Mouse (Mus musculus) liver, postnatal 0 days (tissue): ENCODE measurements at regions not wholly inside any gene's neighbourhood (a gene's known extent, or its start where the extent isn't known, plus 50 kb on each side); places are given as distances from the start of the nearest gene placed in this dataset.

Experiments used
- ATAC-seq: fragments of 200-750 bp; cut with Nextera tagmentation; 2 replicates; pipeline ENCODE4 v1.8.0; 2017; ENCODE audit warnings: mild to moderate bottlenecking, moderate library complexity
- DNase-seq: peaks from one replicate; pipeline ENCODE4 v3.0.0-alpha.2; 2016
- H3K27ac ChIP-seq: fragments of 300-500 bp; sonication (generic); 2 replicates; pipeline ENCODE4 v1.5.1; 2014; ENCODE audit warnings: antibody characterized with exemption, moderate library complexity, mild to moderate bottlenecking, low read depth
- H3K27me3 ChIP-seq: fragments of 300-500 bp; sonication (generic); 2 replicates; pipeline ENCODE4 v1.6.1; 2014; ENCODE audit warnings: low read length, control low read depth, mixed read lengths; ENCODE audit not compliant: insufficient read depth
- H3K36me3 ChIP-seq: fragments of 300-500 bp; sonication (generic); replicated peaks from 2 replicates; pipeline ENCODE4 v1.6.1; 2014; ENCODE audit warnings: mild to moderate bottlenecking, control low read depth, low read length, moderate library complexity, mixed read lengths; ENCODE audit not compliant: insufficient read depth
- H3K4me1 ChIP-seq: fragments of 300-500 bp; sonication (generic); 2 replicates; pipeline ENCODE4 v1.6.1; 2014; ENCODE audit warnings: antibody characterized with exemption, mild to moderate bottlenecking, control low read depth; ENCODE audit not compliant: insufficient read depth
- H3K4me2 ChIP-seq: fragments of 300-500 bp; sonication (generic); 2 replicates; pipeline ENCODE4 v1.6.1; 2014; ENCODE audit warnings: low read depth, mild to moderate bottlenecking, low read length, moderate library complexity, mixed read lengths
- H3K4me3 ChIP-seq: fragments of 300-500 bp; sonication (generic); 2 replicates; pipeline ENCODE4 v1.5.1; 2014; ENCODE audit warnings: low read depth, low read length
- H3K9ac ChIP-seq: fragments of 300-500 bp; sonication (generic); replicated peaks from 2 replicates; pipeline ENCODE4 v1.6.1; 2014; ENCODE audit warnings: mild to moderate bottlenecking, moderate library complexity
- H3K9me3 ChIP-seq: fragments of 300-500 bp; sonication (generic); 2 replicates; pipeline ENCODE4 v1.6.1; 2016; ENCODE audit warnings: mild to moderate bottlenecking, control low read depth, low read length, mixed read lengths
- CTCF ChIP-seq: sonication (generic); IDR thresholded peaks from 2 replicates; pipeline ENCODE4 v1.5.1; 2016; ENCODE audit warnings: antibody characterized with exemption, low read depth
- EP300 ChIP-seq: IDR thresholded peaks from 2 replicates; pipeline ENCODE4 v1.6.1; 2016; ENCODE audit warnings: antibody characterized with exemption, low read depth, mild to moderate bottlenecking
- WGBS: fragments of 180-500 bp; shearing (Covaris S2); extraction: QIAGEN DNeasy Blood & Tissue Kit; methylation state at CpG from one replicate; pipeline ENCODE4 v1.1.7; 2014; ENCODE audit not compliant: insufficient replicate concordance; 5-methylcytosine and 5-hydroxymethylcytosine counted together

- ATAC-seq (no peak), DNase-seq (no peak)
- Histone ChIP-seq H3K36me3 (no peaks in the 10 kb centered on the region), H3K9me3 (no peaks in the 10 kb centered on the region), H3K27me3 (no peaks in the 10 kb centered on the region), H3K4me1 (no peaks in the 10 kb centered on the region), H3K4me3 (no peak overlapping the region), H3K9ac (no peak overlapping the region), H3K27ac (no peak overlapping the region), H3K4me2 (no peak overlapping the region)
- WGBS, result 74% methylated on average over 3 of the region's 3 CpGs
- no peak for TF ChIP-seq CTCF
- TF ChIP-seq EP300, result no peak
These were observed 475.6 kb downstream of the Dcdc2c start for GRCm38 (mm10) chr12:28076606-28077005.

- H3K27me3 ChIP-seq, result no peaks in the 10 kb centered on the region
- no peaks in the 10 kb centered on the region for H3K4me1 ChIP-seq
- TF ChIP-seq CTCF (0 out of 2 replicates have a peak, but pooled peaks have one; percentile 14), EP300 (no peak)
- no peak overlapping the region for H3K9ac ChIP-seq
- WGBS, result 78% methylated on average over 2 of the region's 2 CpGs
- H3K4me3 ChIP-seq, result no peak overlapping the region
- DNase-seq, result no peak
- H3K36me3 ChIP-seq, result no peaks in the 10 kb centered on the region
- ATAC-seq, result no peak
- H3K27ac ChIP-seq, result no peak overlapping the region
- H3K4me2 ChIP-seq, result no peak overlapping the region
- no peaks in the 10 kb centered on the region for H3K9me3 ChIP-seq
These were observed 483.6 kb downstream of the Dcdc2c start for GRCm38 (mm10) chr12:28068584-28068983.

DNA sequence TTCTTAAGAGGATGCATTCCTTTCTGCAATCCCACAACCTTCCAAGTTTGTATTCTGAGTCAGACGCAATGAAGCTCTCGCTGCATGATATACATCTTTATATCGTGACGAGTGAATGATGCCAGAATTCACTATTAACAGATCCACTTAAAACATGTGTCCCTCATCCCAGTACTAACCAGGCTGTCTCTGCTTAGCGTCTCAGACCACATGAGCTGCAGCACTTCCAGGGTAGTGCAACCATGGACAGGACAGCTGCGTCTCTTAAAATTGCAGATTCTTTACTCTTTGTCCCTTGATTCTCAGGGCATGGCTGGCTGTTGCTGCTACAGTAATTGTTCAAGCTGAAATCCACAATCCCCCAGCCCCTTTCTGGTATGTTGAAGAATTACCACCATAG, 491.9 kb downstream of the Dcdc2c start:
- Histone ChIP-seq H3K9ac (no peak overlapping the region), H3K4me1 (no peaks in the 10 kb centered on the region), H3K27me3 (no peaks in the 10 kb centered on the region), H3K4me3 (no peak overlapping the region), H3K27ac (no peak overlapping the region), H3K36me3 (no peaks in the 10 kb centered on the region), H3K9me3 (no peaks in the 10 kb centered on the region), H3K4me2 (no peak overlapping the region)
- WGBS, result 86% methylated on average over 6 of the region's 6 CpGs
- DNase-seq, result no peak
- TF ChIP-seq EP300, result no peak
- no peak for TF ChIP-seq CTCF
- ATAC-seq, result no peak

- no peak for ATAC-seq
- Histone ChIP-seq H3K4me1 (no peaks in the 10 kb centered on the region), H3K27me3 (no peaks in the 10 kb centered on the region), H3K27ac (no peak overlapping the region), H3K4me2 (no peak overlapping the region), H3K9ac (no peak overlapping the region), H3K9me3 (no peaks in the 10 kb centered on the region), H3K36me3 (no peaks in the 10 kb centered on the region), H3K4me3 (no peak overlapping the region)
- no peak for DNase-seq
- no peak for TF ChIP-seq CTCF
- TF ChIP-seq EP300, result no peak
- WGBS, result 48% methylated on average over 4 of the region's 4 CpGs
These were observed 496.5 kb downstream of the Dcdc2c start for GRCm38 (mm10) chr12:28055518-28056280.

DNA sequence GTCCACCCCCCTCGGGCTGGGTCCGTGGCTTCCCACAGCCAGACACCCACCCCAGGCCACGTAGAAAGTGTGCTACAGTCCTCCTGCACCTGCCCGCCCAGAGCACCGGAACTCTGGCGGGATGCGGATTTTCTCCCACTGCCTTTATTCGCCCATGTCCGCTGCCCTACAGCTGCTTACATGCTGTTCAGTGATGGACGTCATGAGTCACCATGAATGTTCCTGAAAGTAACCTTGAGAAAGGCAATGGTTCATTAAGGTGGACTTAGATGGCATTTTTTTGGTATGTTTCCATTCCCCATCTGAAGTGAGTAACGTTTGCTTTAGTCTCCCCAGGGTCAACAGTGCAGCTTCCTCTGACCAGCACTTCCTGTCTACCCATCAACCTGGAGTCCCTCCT, 497.8 kb downstream of the Dcdc2c start:
- H3K27me3 ChIP-seq, result no peaks in the 10 kb centered on the region
- no peak overlapping the region for H3K9ac ChIP-seq
- no peaks in the 10 kb centered on the region for H3K9me3 ChIP-seq
- 89% methylated on average over 11 of the region's 11 CpGs for WGBS
- H3K4me3 ChIP-seq, result no peak overlapping the region
- H3K4me1 ChIP-seq, result no peaks in the 10 kb centered on the region
- TF ChIP-seq EP300, result no peak
- no peak for TF ChIP-seq CTCF
- H3K36me3 ChIP-seq, result no peaks in the 10 kb centered on the region
- ATAC-seq (no peak), DNase-seq (no peak)
- no peak overlapping the region for H3K27ac ChIP-seq
- H3K4me2 ChIP-seq, result no peak overlapping the region

DNA sequence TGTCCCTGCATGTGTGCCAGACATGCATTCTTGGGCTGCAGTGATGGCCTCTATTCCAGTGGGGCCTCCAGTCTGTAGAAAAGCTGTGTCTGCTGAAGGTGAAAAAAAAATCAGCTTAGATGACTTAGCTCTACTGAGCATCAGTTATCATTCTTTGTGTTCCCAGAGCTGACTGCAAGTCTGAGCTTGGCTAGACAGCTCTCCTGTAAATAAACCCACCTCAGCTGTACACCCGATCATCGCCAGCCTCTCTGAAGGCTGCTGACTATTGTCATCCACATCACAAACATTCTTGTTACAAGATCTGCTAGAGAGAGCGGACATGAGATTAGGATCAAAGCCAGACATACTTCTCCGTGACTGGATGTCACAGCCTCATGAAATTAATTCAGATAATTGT, 504.2 kb downstream of the Dcdc2c start:
- no peak for TF ChIP-seq CTCF
- no peak for TF ChIP-seq EP300
- H3K27ac ChIP-seq, result no peak overlapping the region
- no peak overlapping the region for H3K4me3 ChIP-seq
- ATAC-seq, result no peak
- H3K4me2 ChIP-seq, result no peak overlapping the region
- H3K27me3 ChIP-seq, result no peaks in the 10 kb centered on the region
- no peaks in the 10 kb centered on the region for H3K4me1 ChIP-seq
- WGBS, result 64% methylated on average over 4 of the region's 4 CpGs
- no peak for DNase-seq
- no peaks in the 10 kb centered on the region for H3K36me3 ChIP-seq
- H3K9me3 ChIP-seq, result no peaks in the 10 kb centered on the region
- H3K9ac ChIP-seq, result no peak overlapping the region
